Mouse (Mus musculus) heart, adult 2 months (tissue): ENCODE results near the gene Stx2.

Experiments
- CTCF ChIP-seq: fragments of 200-600 bp; IDR thresholded peaks from 2 replicates; pipeline ENCODE4 v1.8.1; 2022; ENCODE audit warnings: antibody characterized with exemption, mild to moderate bottlenecking, moderate library complexity
- EP300 ChIP-seq: fragments of 200-500 bp; IDR thresholded peaks from 2 replicates; pipeline ENCODE4 v1.6.1; 2011; ENCODE audit warnings: low read depth, low read length, control low read depth; ENCODE audit not compliant: insufficient read depth
- POLR2A ChIP-seq: fragments of 200-500 bp; IDR thresholded peaks from 2 replicates; pipeline ENCODE4 v1.6.1; 2011; ENCODE audit warnings: mild to moderate bottlenecking, low read depth, low read length, control low read depth; ENCODE audit not compliant: insufficient read depth

GRCm38 (mm10) chr5:128984536-128984935, 23.8 kb downstream of the Stx2 start:
- TF ChIP-seq POLR2A (no peak), CTCF (no peak), EP300 (no peak)
